Mouse (Mus musculus) heart, postnatal 0 days (tissue): Measurements from ENCODE around the gene Jakmip3. TPM values are rescaled to one million over a fixed set of nuclear protein-coding genes. Genes with fewer than 3 reads are reported as not detected.

Source experiments
- ATAC-seq: fragments of 200-750 bp; cut with Nextera tagmentation; 2 replicates; pipeline ENCODE4 v1.8.0; 2017; ENCODE audit warnings: low read depth, moderate number of reproducible peaks, moderate library complexity; ENCODE audit not compliant: insufficient read depth
- DNase-seq: peaks from one replicate; pipeline ENCODE4 v3.0.0-alpha.2; 2016; ENCODE audit warnings: low spot score
- H3K27ac ChIP-seq: fragments of 300-500 bp; sonication (generic); 2 replicates; pipeline ENCODE4 v1.5.1; 2014; ENCODE audit warnings: low read depth, mild to moderate bottlenecking
- H3K27me3 ChIP-seq: fragments of 300-500 bp; sonication (generic); 2 replicates; pipeline ENCODE4 v1.6.1; 2014; ENCODE audit warnings: low read length, mixed read lengths; ENCODE audit not compliant: control insufficient read depth, insufficient read depth
- H3K36me3 ChIP-seq: fragments of 300-500 bp; sonication (generic); replicated peaks from 2 replicates; pipeline ENCODE4 v1.6.1; 2014; ENCODE audit warnings: low read length, mixed read lengths; ENCODE audit not compliant: control insufficient read depth, insufficient read depth
- H3K4me1 ChIP-seq: fragments of 300-500 bp; sonication (generic); 2 replicates; pipeline ENCODE4 v1.6.1; 2014; ENCODE audit warnings: antibody characterized with exemption; ENCODE audit not compliant: control insufficient read depth, insufficient read depth
- H3K4me2 ChIP-seq: fragments of 300-500 bp; sonication (generic); 2 replicates; pipeline ENCODE4 v1.6.1; 2014; ENCODE audit warnings: low read depth, mild to moderate bottlenecking, low read length, moderate library complexity
- H3K4me3 ChIP-seq: fragments of 300-500 bp; sonication (generic); 2 replicates; pipeline ENCODE4 v1.5.1; 2014; ENCODE audit warnings: low read depth, low read length
- H3K9ac ChIP-seq: fragments of 300-500 bp; sonication (generic); replicated peaks from 2 replicates; pipeline ENCODE4 v1.6.1; 2014; ENCODE audit warnings: low read depth, low read length, mixed read lengths
- H3K9me3 ChIP-seq: fragments of 300-500 bp; sonication (generic); replicated peaks from 2 replicates; pipeline ENCODE4 v1.6.1; 2016; ENCODE audit warnings: low read length; ENCODE audit not compliant: control insufficient read depth
- CTCF ChIP-seq: IDR thresholded peaks from 2 replicates; pipeline ENCODE4 v1.5.1; 2016; ENCODE audit warnings: antibody characterized with exemption, control low read depth, low read depth
- EP300 ChIP-seq: IDR thresholded peaks from 2 replicates; pipeline ENCODE4 v1.6.1; 2016; ENCODE audit warnings: antibody characterized with exemption, low read depth
- WGBS: fragments of 180-500 bp; shearing (Covaris S2); extraction: QIAGEN DNeasy Blood & Tissue Kit; methylation state at CpG from one replicate; pipeline ENCODE4 v1.1.7; 2014; 5-methylcytosine and 5-hydroxymethylcytosine counted together
- polyA plus RNA-seq: library from polyadenylated mRNA; unstranded; fragments of >200 nt; fragmentation: Nextera tagmentation; extraction: Ambion mirVana; gene quantifications from 2 replicates; pipeline ENCODE4 v1.2.1, GENCODE M21; 2015
- total RNA-seq: library from RNA; depleted of rRNA; stranded (reverse); fragments of >200 nt; gene quantifications from 2 replicates; pipeline ENCODE4 v1.2.3, GENCODE M21; 2014; ENCODE audit warnings: low replicate concordance

Jakmip3 gene
- total and polyA plus RNA-seq, 2 experiments from 2014 or later = not detected

- H3K4me3 ChIP-seq = peak overlapping the region; percentile 94
- DNase-seq = peak; percentile 75
- 6% methylated on average over 7 of the region's 7 CpGs for WGBS
- no peak overlapping the region for H3K9ac ChIP-seq
- H3K9me3 ChIP-seq = no peaks in the 10 kb centered on the region
- peaks cover 36% of the 10 kb centered on the region for H3K4me1 ChIP-seq
- no peaks in the 10 kb centered on the region for H3K27me3 ChIP-seq
- no peaks in the 10 kb centered on the region for H3K36me3 ChIP-seq
- H3K27ac ChIP-seq = peak overlapping the region; percentile 94
- ATAC-seq = peak; percentile 59
- H3K4me2 ChIP-seq = peak overlapping the region; percentile 73
- TF ChIP-seq EP300 (no peak), CTCF (no peak)
Observed at GRCm38 (mm10) chr7:138907043-138907442, 33.5 kb upstream of the Jakmip3 start.

DNA sequence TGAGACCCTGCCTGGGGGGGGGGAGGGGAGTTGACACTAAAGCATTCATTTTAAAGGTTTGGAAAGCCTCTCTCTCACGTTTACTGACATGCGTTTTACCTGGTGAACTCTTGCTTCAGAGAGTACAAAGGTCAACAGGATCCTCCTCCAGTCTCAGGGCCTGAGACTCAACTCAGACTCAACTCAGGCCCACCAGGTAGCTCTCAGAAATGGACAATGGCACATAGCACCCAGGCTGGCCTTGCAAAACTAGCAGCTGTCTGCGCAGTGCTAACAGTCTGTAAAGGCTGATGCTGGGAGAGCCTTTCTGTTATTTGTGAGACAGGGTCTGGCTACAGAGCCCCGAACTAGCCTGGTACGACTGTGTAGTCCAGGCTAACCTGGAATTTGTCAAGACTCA, 32.6 kb upstream of the Jakmip3 start:
- TF ChIP-seq EP300 (no peak), CTCF (no peak)
- H3K9ac ChIP-seq = peak overlapping the region; percentile 94
- H3K4me3 ChIP-seq = peak overlapping the region; percentile 94
- H3K27ac ChIP-seq = peak overlapping the region; percentile 94
- DNase-seq (no peak), ATAC-seq (no peak)
- no peaks in the 10 kb centered on the region for H3K36me3 ChIP-seq
- peak overlapping the region; percentile 73 for H3K4me2 ChIP-seq
- 54% methylated on average over 5 of the region's 5 CpGs for WGBS
- no peaks in the 10 kb centered on the region for H3K27me3 ChIP-seq
- peaks cover 36% of the 10 kb centered on the region for H3K4me1 ChIP-seq
- H3K9me3 ChIP-seq = no peaks in the 10 kb centered on the region

GRCm38 (mm10) chr7:138908768-138909276, 31.7 kb upstream of the Jakmip3 start:
- Histone ChIP-seq H3K36me3 (no peaks in the 10 kb centered on the region), H3K27me3 (no peaks in the 10 kb centered on the region), H3K9me3 (no peaks in the 10 kb centered on the region), H3K4me1 (peaks cover 32% of the 10 kb centered on the region), H3K4me2 (peak overlapping the region; percentile 73), H3K4me3 (peak overlapping the region; percentile 94), H3K9ac (peak overlapping the region; percentile 94), H3K27ac (peak overlapping the region; percentile 94)
- DNase-seq = peak; percentile 20
- ATAC-seq = no peak
- TF ChIP-seq CTCF (no peak), EP300 (no peak)
- 8% methylated on average over 10 of the region's 10 CpGs for WGBS

- Histone ChIP-seq H3K4me1 (peaks cover 31% of the 10 kb centered on the region), H3K4me3 (peak within 1 kb of the TSS; percentile 94), H3K27ac (peak within 1 kb of the TSS; percentile 94), H3K4me2 (peak within 1 kb of the TSS; percentile 73), H3K9me3 (no peaks in the 10 kb centered on the region), H3K9ac (peak within 1 kb of the TSS; percentile 94), H3K36me3 (no peaks in the 10 kb centered on the region), H3K27me3 (no peaks in the 10 kb centered on the region)
- WGBS = under 1% methylated on average over 64 of the region's 66 CpGs
- DNase-seq (peak; percentile 81), ATAC-seq (peak; percentile 90)
- TF ChIP-seq CTCF = no peak
- 0 out of 2 replicates have a peak, but pooled peaks have one; percentile 9 for TF ChIP-seq EP300
Observed at GRCm38 (mm10) chr7:138909277-138910192, 31.0 kb upstream of the Jakmip3 start, which contains the start of gene Bnip3. TSS of gene Bnip3 (minus strand) at chr7:138909519.

DNA sequence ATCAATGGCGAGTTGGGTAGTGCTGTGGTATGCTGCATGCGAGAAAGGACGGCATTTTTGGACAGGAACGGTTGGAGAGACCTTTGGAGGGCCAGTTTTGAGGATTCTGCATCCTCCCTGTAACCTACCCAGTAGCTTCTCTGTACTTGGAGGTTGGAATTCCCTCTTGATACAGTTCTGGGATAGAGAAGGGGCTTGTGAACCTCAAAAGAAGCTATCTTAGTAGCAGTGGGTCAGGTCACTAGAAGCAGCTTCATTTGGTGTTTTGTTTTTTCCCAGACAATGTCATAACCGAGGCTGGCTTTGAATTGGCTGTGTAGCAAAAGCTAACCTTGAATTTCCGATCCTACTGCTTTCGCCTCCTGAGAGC, 30.4 kb upstream of the Jakmip3 start:
- TF ChIP-seq EP300 = no peak
- no peak for TF ChIP-seq CTCF
- 28% methylated on average over 7 of the region's 7 CpGs for WGBS
- Histone ChIP-seq H3K27me3 (no peaks in the 10 kb centered on the region), H3K4me1 (peaks cover 26% of the 10 kb centered on the region), H3K27ac (peak overlapping the region; percentile 94), H3K36me3 (no peaks in the 10 kb centered on the region), H3K4me2 (peak overlapping the region; percentile 73), H3K9ac (peak overlapping the region; percentile 94; the same call in 1 of the 2 replicates), H3K9me3 (no peaks in the 10 kb centered on the region), H3K4me3 (peak overlapping the region; percentile 94)
- DNase-seq (no peak), ATAC-seq (no peak)
